Mouse (Mus musculus) megakaryocyte, embryonic 14.5 days (primary cell): ENCODE measurements around the gene Arhgap15. TPM values are rescaled to one million over a fixed set of nuclear protein-coding genes. Genes with fewer than 3 reads are reported as not detected.

ENCODE experiments used
- H3K27me3 ChIP-seq: replicated peaks from 2 replicates; pipeline ENCODE3; 2012; ENCODE audit warnings: inconsistent platforms
- H3K36me3 ChIP-seq: replicated peaks from 2 replicates; pipeline ENCODE3; 2012; ENCODE audit warnings: low read length, inconsistent platforms, mixed read lengths
- H3K4me1 ChIP-seq: 2 replicates; pipeline ENCODE4 v1.6.1; 2012; ENCODE audit warnings: inconsistent platforms
- H3K4me3 ChIP-seq: replicated peaks from 2 replicates; pipeline ENCODE3; 2012; ENCODE audit warnings: moderate library complexity, mild to moderate bottlenecking, inconsistent platforms
- H3K9me3 ChIP-seq: 2 replicates; pipeline ENCODE4 v1.6.1; 2012; ENCODE audit warnings: inconsistent platforms
- FLI1 ChIP-seq: IDR thresholded peaks from 2 replicates; pipeline ENCODE4 v1.6.1; 2012; ENCODE audit warnings: low read length, inconsistent platforms, mixed read lengths
- GATA1 ChIP-seq: IDR thresholded peaks from 3 replicates; pipeline ENCODE4 v1.6.1; 2012; ENCODE audit warnings: mixed read lengths, low read length, inconsistent platforms, borderline replicate concordance
- polyA plus RNA-seq: library from polyadenylated mRNA; stranded (reverse); fragments of >175 nt; gene quantifications from 2 replicates; pipeline ENCODE4 v1.2.3, GENCODE M21; 2012; ENCODE audit warnings: low replicate concordance; ENCODE audit not compliant: insufficient read depth

Arhgap15 gene
- polyA plus RNA-seq, 1 experiment = 0.25 TPM

GRCm38 (mm10) chr2:44336720-44337354, 588.2 kb downstream of the Arhgap15 start:
- Histone ChIP-seq H3K36me3 (no peaks in the 10 kb centered on the region), H3K27me3 (no peaks in the 10 kb centered on the region), H3K9me3 (no peaks in the 10 kb centered on the region), H3K4me3 (no peak overlapping the region), H3K4me1 (peaks cover 19% of the 10 kb centered on the region)
- no peak for TF ChIP-seq GATA1
- no peak for TF ChIP-seq FLI1

- H3K9me3 ChIP-seq = no peaks in the 10 kb centered on the region
- H3K27me3 ChIP-seq = no peaks in the 10 kb centered on the region
- peaks cover 12% of the 10 kb centered on the region for H3K4me1 ChIP-seq
- no peak overlapping the region for H3K4me3 ChIP-seq
- TF ChIP-seq FLI1 (no peak), GATA1 (no peak)
- H3K36me3 ChIP-seq = no peaks in the 10 kb centered on the region
Measured at GRCm38 (mm10) chr2:44338467-44338866, 589.8 kb downstream of the Arhgap15 start.

DNA sequence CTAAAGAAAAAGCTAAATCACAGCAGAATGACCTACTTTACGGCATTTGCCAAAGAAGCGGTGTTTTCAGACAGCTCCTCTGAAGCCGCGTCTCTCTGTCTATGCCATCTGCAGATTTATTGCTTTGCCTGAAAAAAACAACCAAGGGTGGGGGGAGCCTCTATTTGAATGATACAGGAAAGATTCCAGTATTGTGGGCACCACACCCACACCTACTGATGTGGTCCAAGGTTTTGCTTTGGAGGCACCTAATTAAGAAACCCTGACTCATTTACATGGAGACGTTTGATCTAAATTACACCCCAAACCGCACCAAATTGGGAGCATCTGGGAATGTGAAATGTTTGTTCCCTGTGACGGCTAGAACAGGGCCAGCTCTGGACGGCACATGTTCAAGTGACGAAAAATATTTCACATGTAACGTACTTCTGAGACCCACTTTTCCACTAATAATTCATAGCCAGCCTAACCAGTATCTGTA, 592.5 kb downstream of the Arhgap15 start:
- Histone ChIP-seq H3K4me1 (peaks cover 5% of the 10 kb centered on the region), H3K9me3 (no peaks in the 10 kb centered on the region), H3K36me3 (no peaks in the 10 kb centered on the region), H3K4me3 (no peak overlapping the region), H3K27me3 (no peaks in the 10 kb centered on the region)
- TF ChIP-seq GATA1 (no peak), FLI1 (no peak)

GRCm38 (mm10) chr2:44344861-44345260, 596.2 kb downstream of the Arhgap15 start:
- no peaks in the 10 kb centered on the region for H3K9me3 ChIP-seq
- no peak for TF ChIP-seq FLI1
- no peak for TF ChIP-seq GATA1
- no peaks in the 10 kb centered on the region for H3K27me3 ChIP-seq
- H3K4me1 ChIP-seq = no peaks in the 10 kb centered on the region
- H3K36me3 ChIP-seq = no peaks in the 10 kb centered on the region
- no peak overlapping the region for H3K4me3 ChIP-seq

DNA sequence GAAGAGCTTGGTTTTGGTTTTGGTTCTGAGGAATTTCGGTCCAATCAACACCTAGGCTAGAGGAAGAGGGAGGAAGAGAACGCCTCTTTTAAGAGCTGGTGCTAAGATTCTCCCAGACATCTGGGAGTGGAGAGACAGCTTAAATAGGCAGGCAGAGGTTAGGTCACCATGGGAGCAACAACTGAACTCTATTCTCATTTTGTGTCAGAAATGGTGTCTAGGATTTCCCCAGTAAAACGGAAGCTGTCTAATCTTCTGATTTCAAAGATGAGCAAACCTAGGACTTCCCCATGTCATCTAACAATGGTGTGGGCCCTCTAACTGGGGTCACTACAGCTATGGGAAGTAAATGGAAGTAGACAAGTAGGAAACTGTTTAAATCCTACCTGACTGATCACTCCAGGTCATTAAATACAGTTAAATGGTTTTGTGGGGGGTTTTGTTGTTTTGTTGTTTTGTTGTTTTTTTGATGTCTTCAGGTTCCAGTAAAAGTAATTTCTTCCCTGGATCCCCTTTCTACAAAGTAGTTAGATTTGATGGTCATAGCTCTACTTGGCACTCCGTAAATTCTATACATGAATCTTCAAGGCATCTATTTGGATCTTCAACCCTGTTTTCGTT, 596.8 kb downstream of the Arhgap15 start:
- Histone ChIP-seq H3K4me1 (no peaks in the 10 kb centered on the region), H3K27me3 (no peaks in the 10 kb centered on the region), H3K4me3 (no peak overlapping the region), H3K9me3 (no peaks in the 10 kb centered on the region), H3K36me3 (no peaks in the 10 kb centered on the region)
- TF ChIP-seq GATA1 = no peak
- no peak for TF ChIP-seq FLI1

DNA sequence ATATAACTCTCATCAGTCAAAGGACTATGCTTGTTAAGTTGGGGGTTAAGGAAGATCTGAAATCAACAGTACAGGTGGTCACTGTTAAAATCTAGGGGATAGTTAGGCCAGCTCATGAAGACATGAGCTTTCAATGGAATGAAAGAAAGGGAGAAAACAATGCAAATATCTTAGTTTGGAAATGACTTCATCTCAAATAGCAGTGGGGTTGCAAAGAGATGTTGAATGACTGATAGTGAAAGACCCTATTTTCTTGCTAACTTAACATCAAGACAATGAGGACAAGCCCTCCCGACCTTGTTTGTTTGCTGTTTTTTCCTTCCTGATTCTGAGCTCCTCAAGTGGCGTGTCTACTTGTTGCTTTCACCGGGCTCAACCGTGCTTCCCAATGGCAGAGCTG, 597.6 kb downstream of the Arhgap15 start:
- Histone ChIP-seq H3K27me3 (no peaks in the 10 kb centered on the region), H3K4me1 (no peaks in the 10 kb centered on the region), H3K4me3 (no peak overlapping the region), H3K36me3 (no peaks in the 10 kb centered on the region), H3K9me3 (no peaks in the 10 kb centered on the region)
- TF ChIP-seq GATA1 (no peak), FLI1 (no peak)

- H3K9me3 ChIP-seq = no peaks in the 10 kb centered on the region
- H3K27me3 ChIP-seq = no peaks in the 10 kb centered on the region
- H3K4me1 ChIP-seq = peaks cover 12% of the 10 kb centered on the region
- H3K36me3 ChIP-seq = no peaks in the 10 kb centered on the region
- H3K4me3 ChIP-seq = no peak overlapping the region
- TF ChIP-seq FLI1 = no peak
- no peak for TF ChIP-seq GATA1
Measured at GRCm38 (mm10) chr2:44347781-44348180, 599.2 kb downstream of the Arhgap15 start.

DNA sequence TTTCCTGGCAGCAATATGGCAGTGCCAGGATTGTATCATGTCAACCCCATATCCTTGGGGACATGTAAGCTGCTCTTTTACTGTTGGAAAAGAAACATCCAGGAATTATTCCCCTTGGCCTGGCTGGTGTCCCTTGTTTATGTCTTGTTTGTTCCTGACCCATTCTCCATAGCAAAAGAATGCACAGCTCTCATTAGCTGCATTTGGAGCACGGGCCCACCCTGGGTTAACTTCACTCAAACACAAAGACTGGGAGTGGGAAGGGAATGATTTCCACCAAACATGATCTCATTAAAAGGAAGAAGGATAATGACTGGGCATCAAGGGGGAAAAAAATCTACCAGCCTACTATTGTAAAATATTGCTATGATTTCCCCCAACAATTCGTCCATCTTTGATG, 600.5 kb downstream of the Arhgap15 start:
- Histone ChIP-seq H3K27me3 (no peaks in the 10 kb centered on the region), H3K4me1 (peaks cover 18% of the 10 kb centered on the region), H3K36me3 (no peaks in the 10 kb centered on the region), H3K9me3 (no peaks in the 10 kb centered on the region), H3K4me3 (no peak overlapping the region)
- TF ChIP-seq GATA1 (no peak), FLI1 (no peak)

- H3K4me1 ChIP-seq = peaks cover 18% of the 10 kb centered on the region
- no peaks in the 10 kb centered on the region for H3K9me3 ChIP-seq
- H3K27me3 ChIP-seq = no peaks in the 10 kb centered on the region
- H3K36me3 ChIP-seq = peaks cover 3% of the 10 kb centered on the region
- no peak for TF ChIP-seq FLI1
- no peak for TF ChIP-seq GATA1
- peak overlapping the region; percentile 53 for H3K4me3 ChIP-seq
Measured at GRCm38 (mm10) chr2:44352885-44353284, 604.3 kb downstream of the Arhgap15 start.

- Histone ChIP-seq H3K4me1 (peaks cover 18% of the 10 kb centered on the region), H3K27me3 (no peaks in the 10 kb centered on the region), H3K4me3 (no peak overlapping the region), H3K9me3 (no peaks in the 10 kb centered on the region), H3K36me3 (peaks cover 3% of the 10 kb centered on the region)
- TF ChIP-seq GATA1 (no peak), FLI1 (no peak)
Measured at GRCm38 (mm10) chr2:44353594-44353993, 605.0 kb downstream of the Arhgap15 start.

- TF ChIP-seq GATA1 (no peak), FLI1 (no peak)
- Histone ChIP-seq H3K36me3 (peaks cover 3% of the 10 kb centered on the region), H3K27me3 (no peaks in the 10 kb centered on the region), H3K4me3 (no peak overlapping the region), H3K9me3 (no peaks in the 10 kb centered on the region), H3K4me1 (peaks cover 18% of the 10 kb centered on the region)
Measured at GRCm38 (mm10) chr2:44354786-44355185, 606.2 kb downstream of the Arhgap15 start.
